Mouse (Mus musculus): ENCODE data around the gene Taf15.
"Not testable (repeated sequence)": the region's sequence is repeated elsewhere in the genome, so short reads cannot be mapped to it uniquely, and the experiment has no call there.

Taf15 gene

DNA sequence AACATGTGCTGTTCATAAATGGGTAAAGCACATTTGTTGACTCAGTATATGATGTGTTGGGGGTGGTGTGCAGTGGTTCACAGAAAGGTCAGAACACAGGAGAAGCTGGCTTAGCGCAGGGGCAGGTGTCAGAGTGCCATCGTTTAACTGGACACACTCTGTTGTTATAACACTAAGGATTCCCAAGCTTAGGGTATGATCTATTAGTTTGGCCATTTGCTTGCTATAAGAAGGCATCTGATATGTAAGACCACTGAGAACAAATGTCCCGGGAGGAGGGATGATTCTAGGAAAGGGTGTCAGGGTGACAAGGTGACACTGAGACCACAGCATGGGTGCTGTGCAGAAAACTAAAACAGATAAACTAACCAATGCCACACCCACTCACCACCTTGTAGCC, 63.9 kb downstream of the Taf15 start:
- DNase-seq (ENCODE audit: extremely low spot score, low spot score) = no peak

DNA sequence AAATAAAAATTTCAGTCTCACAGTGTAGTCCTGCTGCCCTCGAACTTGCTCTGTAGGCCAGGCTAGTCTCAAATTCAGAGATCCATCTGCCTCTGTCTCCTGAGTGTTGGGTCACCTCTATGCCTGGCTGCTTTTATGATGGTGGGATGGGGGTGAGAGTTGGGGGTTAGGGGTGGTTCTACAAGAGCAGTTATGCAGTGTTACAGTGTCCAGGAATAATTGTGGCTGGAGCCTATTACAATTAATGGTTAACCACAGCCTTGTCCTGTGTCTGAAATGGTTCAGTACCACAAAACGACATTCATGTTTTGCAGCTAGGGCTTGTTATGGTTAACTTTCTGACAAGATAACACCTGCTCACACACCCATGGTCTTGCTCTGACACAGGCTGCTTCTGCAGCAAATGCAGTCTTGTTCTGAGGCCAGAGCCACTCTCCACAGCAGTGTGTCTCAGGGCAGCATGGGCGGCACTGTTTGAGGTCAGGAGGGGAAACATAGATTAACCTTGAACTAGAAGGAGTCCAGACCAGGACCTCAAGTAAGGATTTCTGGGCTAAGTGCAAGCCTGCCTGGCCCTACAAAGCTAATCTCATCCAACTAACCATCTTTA, 65.9 kb downstream of the Taf15 start:
- no peak for DNase-seq (ENCODE audit: extremely low spot score, low spot score)

DNA sequence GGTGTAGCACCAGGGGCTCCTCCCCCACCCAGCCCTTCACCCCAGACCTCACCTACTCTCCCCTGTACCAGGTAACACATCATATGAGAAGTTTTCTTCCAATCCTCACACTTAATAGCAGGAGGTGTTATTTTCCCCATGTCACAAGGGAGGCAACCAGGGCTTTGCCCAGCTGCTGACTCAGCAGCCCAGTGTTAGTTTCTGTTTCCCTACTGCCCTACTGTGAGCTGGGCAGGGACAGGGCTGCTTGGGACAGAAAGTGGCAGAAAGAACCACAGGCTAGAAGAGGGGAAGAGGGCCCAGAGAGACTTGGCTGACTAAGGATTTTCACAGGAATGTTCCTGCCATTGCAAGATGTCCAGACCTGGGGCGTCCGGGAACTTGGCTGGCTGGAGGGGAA, 68.0 kb downstream of the Taf15 start:
- DNase-seq (ENCODE audit: extremely low spot score, low spot score) = no peak

DNA sequence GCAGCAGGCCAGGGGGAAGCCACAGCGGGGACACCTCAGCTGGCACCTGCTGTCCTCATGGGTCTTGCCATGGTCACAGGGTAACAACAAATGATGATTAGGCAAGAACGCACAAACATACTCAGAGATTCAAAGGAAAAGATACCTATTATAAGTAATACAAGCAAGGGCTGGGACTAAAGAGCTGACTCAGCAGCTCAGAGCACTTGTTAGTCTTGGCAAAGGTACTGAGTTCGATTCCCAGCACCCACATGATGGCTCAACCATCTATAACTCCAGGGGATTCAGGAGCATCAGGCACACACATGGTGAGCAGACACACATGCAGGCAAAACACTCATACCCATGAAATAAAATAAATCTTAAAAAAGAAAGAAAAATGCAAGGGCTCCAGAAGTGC, 68.5 kb downstream of the Taf15 start:
- DNase-seq (ENCODE audit: extremely low spot score, low spot score) = no peak

DNA sequence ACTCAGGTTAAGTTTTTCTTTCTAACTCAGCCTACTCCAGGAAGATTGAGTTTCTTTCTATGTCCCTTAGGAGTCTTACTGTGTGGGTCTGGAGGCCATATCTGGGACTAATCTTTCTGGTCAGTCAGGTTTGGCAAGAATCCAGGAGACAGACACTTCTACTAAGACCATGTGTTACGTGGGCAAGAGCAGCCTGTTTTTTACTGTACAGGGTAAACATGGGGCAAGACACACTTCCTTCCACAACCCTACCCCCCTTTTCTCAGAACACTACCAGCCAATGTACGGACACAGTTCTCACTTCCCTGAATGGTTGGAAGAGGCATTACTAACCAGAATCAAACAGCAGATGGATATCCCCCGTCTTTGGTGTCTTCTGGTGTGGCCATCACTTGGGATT, 71.3 kb downstream of the Taf15 start:
- no peak for DNase-seq (ENCODE audit: extremely low spot score, low spot score)

DNA sequence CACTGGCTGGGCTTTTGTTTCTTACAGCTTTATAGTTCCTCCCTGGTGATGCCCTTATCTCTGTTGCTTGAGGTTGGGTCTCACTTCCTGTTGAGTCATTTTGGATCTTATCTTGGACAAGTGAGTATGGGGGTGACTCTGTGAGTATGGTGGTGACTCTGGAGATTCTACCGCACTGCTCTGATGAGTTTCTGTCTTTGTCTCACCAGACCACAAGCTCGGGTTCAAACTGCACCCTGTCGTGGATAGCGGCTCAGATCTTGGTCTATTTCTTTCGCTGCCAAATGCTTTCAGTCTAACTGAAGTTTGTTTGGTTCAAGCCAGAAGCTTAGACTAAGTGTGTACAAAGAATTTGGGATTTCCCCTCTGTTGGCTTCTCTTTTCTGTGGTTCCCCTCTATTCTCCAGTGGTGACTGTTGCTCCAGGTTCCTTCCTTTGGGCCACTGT, 77.3 kb downstream of the Taf15 start:
- DNase-seq (ENCODE audit: extremely low spot score, low spot score) = no peak

DNA sequence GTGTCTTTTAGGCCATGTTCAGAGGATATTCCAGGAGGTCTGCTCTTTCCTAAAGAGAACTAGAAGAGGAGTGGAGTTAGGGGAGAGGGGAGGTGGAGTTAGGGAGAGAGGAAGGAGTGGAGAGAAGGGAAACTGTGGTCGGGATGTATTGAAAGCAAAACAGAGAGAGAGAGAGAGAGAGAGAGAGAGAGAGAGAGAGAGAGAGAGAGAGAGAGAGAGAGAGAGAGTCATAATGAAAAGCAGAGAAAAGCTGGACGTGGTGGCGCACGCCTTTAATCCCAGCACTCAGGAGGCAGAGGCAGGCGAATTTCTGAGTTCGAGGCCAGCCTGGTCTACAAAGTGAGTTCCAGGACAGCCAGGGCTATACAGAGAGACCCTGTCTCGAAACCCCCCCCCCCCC, 78.2 kb downstream of the Taf15 start:
- not testable (repeated sequence) for DNase-seq (ENCODE audit: extremely low spot score, low spot score)

DNA sequence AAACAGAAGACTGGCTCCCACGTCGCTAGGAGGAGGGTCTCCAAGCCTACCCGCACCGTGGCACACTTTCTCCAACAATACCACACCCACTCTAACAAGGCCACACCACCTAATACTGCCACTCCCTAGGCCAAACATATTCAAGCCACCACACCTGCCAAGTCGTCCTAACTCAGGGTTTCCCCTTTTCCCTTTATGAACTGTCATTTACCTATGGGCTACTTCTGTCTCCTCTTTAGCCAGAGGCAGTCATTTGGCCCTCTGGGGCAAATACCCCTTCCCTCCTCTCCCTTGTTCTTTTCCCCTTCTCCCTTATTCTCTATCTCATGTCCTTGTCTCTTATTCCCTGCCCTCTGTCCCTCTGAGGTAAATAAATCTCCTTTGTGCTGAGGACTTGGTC, 78.8 kb downstream of the Taf15 start:
- no peak for DNase-seq (ENCODE audit: extremely low spot score, low spot score)

All from neural tube, embryonic 10.5 days (tissue).